Mouse (Mus musculus): ENCODE measurements at regions not wholly inside any gene's neighbourhood (a gene's known extent, or its start where the extent isn't known, plus 50 kb on each side); places are given as distances from the start of the nearest gene placed in this dataset.

- H3K4me1 ChIP-seq (ENCODE audit: control insufficient read depth, insufficient read depth, low read length) = no peaks in the 10 kb centered on the region
- no peaks in the 10 kb centered on the region for H3K9me3 ChIP-seq (ENCODE audit: control insufficient read depth, low read depth, low read length)
- H3K27ac ChIP-seq (ENCODE audit: low read length) = no peak overlapping the region
- H3K9ac ChIP-seq (replicated peaks; ENCODE audit: low read depth, low read length) = no peak overlapping the region
- H3K36me3 ChIP-seq (ENCODE audit: control insufficient read depth, insufficient read depth, low read length) = no peaks in the 10 kb centered on the region
- ATAC-seq (ENCODE audit: insufficient number of reproducible peaks, insufficient read depth, low FRiP score, low read depth) = no peak
- H3K4me3 ChIP-seq (ENCODE audit: low read depth, low read length) = no peak overlapping the region
- H3K27me3 ChIP-seq (ENCODE audit: control insufficient read depth, insufficient read depth, low read length) = no peaks in the 10 kb centered on the region
- H3K4me2 ChIP-seq (replicated peaks; ENCODE audit: low read depth, low read length) = no peak overlapping the region
Measured at GRCm38 (mm10) chr13:26594313-26594712, 175.7 kb downstream of the Hdgfl1 start.

- no peaks in the 10 kb centered on the region for H3K27me3 ChIP-seq (ENCODE audit: control insufficient read depth, insufficient read depth, low read length)
- H3K4me1 ChIP-seq (ENCODE audit: control insufficient read depth, insufficient read depth, low read length) = no peaks in the 10 kb centered on the region
- no peak for ATAC-seq (ENCODE audit: insufficient number of reproducible peaks, insufficient read depth, low FRiP score, low read depth)
- H3K36me3 ChIP-seq (ENCODE audit: control insufficient read depth, insufficient read depth, low read length) = no peaks in the 10 kb centered on the region
- 95% methylated on average over 1 of the region's 1 CpGs for WGBS
- no peaks in the 10 kb centered on the region for H3K9me3 ChIP-seq (ENCODE audit: control insufficient read depth, low read depth, low read length)
- H3K27ac ChIP-seq (ENCODE audit: low read length) = no peak overlapping the region
- no peak overlapping the region for H3K4me2 ChIP-seq (replicated peaks; ENCODE audit: low read depth, low read length)
- no peak overlapping the region for H3K4me3 ChIP-seq (ENCODE audit: low read depth, low read length)
- no peak overlapping the region for H3K9ac ChIP-seq (replicated peaks; ENCODE audit: low read depth, low read length)
Measured at GRCm38 (mm10) chr13:26593750-26594149, 176.2 kb downstream of the Hdgfl1 start.

- Histone ChIP-seq H3K9ac (replicated peaks; ENCODE audit: low read depth, low read length) (no peak overlapping the region), H3K4me3 (ENCODE audit: low read depth, low read length) (no peak overlapping the region), H3K27me3 (ENCODE audit: control insufficient read depth, insufficient read depth, low read length) (no peaks in the 10 kb centered on the region), H3K4me2 (replicated peaks; ENCODE audit: low read depth, low read length) (no peak overlapping the region), H3K9me3 (ENCODE audit: control insufficient read depth, low read depth, low read length) (no peaks in the 10 kb centered on the region), H3K4me1 (ENCODE audit: control insufficient read depth, insufficient read depth, low read length) (no peaks in the 10 kb centered on the region), H3K27ac (ENCODE audit: low read length) (no peak overlapping the region), H3K36me3 (ENCODE audit: control insufficient read depth, insufficient read depth, low read length) (no peaks in the 10 kb centered on the region)
- ATAC-seq (ENCODE audit: insufficient number of reproducible peaks, insufficient read depth, low FRiP score, low read depth) = no peak
- WGBS = 80% methylated on average over 2 of the region's 2 CpGs
Measured at GRCm38 (mm10) chr13:26575890-26576543, 193.9 kb downstream of the Hdgfl1 start.

GRCm38 (mm10) chr13:26569422-26569821 is 200.5 kb downstream of the Hdgfl1 start:
- no peaks in the 10 kb centered on the region; the same call in 1 of the 2 replicates for H3K4me1 ChIP-seq (ENCODE audit: control insufficient read depth, insufficient read depth, low read length)
- WGBS = 64% methylated on average over 4 of the region's 4 CpGs
- ATAC-seq (ENCODE audit: insufficient number of reproducible peaks, insufficient read depth, low FRiP score, low read depth) = no peak
- no peaks in the 10 kb centered on the region for H3K9me3 ChIP-seq (ENCODE audit: control insufficient read depth, low read depth, low read length)
- no peak overlapping the region for H3K27ac ChIP-seq (ENCODE audit: low read length)
- no peaks in the 10 kb centered on the region for H3K36me3 ChIP-seq (ENCODE audit: control insufficient read depth, insufficient read depth, low read length)
- H3K4me2 ChIP-seq (replicated peaks; ENCODE audit: low read depth, low read length) = no peak overlapping the region
- H3K4me3 ChIP-seq (ENCODE audit: low read depth, low read length) = no peak overlapping the region
- no peaks in the 10 kb centered on the region for H3K27me3 ChIP-seq (ENCODE audit: control insufficient read depth, insufficient read depth, low read length)
- no peak overlapping the region for H3K9ac ChIP-seq (replicated peaks; ENCODE audit: low read depth, low read length)

GRCm38 (mm10) chr13:26564941-26565862 is 204.8 kb downstream of the Hdgfl1 start:
- Histone ChIP-seq H3K4me3 (ENCODE audit: low read depth, low read length) (no peak overlapping the region), H3K4me2 (replicated peaks; ENCODE audit: low read depth, low read length) (no peak overlapping the region), H3K27me3 (ENCODE audit: control insufficient read depth, insufficient read depth, low read length) (no peaks in the 10 kb centered on the region), H3K27ac (ENCODE audit: low read length) (no peak overlapping the region), H3K36me3 (ENCODE audit: control insufficient read depth, insufficient read depth, low read length) (no peaks in the 10 kb centered on the region), H3K9ac (replicated peaks; ENCODE audit: low read depth, low read length) (no peak overlapping the region), H3K9me3 (ENCODE audit: control insufficient read depth, low read depth, low read length) (no peaks in the 10 kb centered on the region), H3K4me1 (ENCODE audit: control insufficient read depth, insufficient read depth, low read length) (no peaks in the 10 kb centered on the region; the same call in 1 of the 2 replicates)
- ATAC-seq (ENCODE audit: insufficient number of reproducible peaks, insufficient read depth, low FRiP score, low read depth) = peak; percentile 49; the same call in 1 of the 2 replicates
- 48% methylated on average over 7 of the region's 7 CpGs for WGBS

- Histone ChIP-seq H3K36me3 (ENCODE audit: control insufficient read depth, insufficient read depth, low read length) (no peaks in the 10 kb centered on the region), H3K4me1 (ENCODE audit: control insufficient read depth, insufficient read depth, low read length) (no peaks in the 10 kb centered on the region), H3K27me3 (ENCODE audit: control insufficient read depth, insufficient read depth, low read length) (no peaks in the 10 kb centered on the region), H3K9me3 (ENCODE audit: control insufficient read depth, low read depth, low read length) (no peaks in the 10 kb centered on the region), H3K4me3 (ENCODE audit: low read depth, low read length) (no peak overlapping the region), H3K27ac (ENCODE audit: low read length) (no peak overlapping the region), H3K9ac (replicated peaks; ENCODE audit: low read depth, low read length) (no peak overlapping the region), H3K4me2 (replicated peaks; ENCODE audit: low read depth, low read length) (no peak overlapping the region)
- 29% methylated on average over 1 of the region's 1 CpGs for WGBS
- no peak for ATAC-seq (ENCODE audit: insufficient number of reproducible peaks, insufficient read depth, low FRiP score, low read depth)
Measured at GRCm38 (mm10) chr13:26558366-26558765, 211.6 kb downstream of the Hdgfl1 start.

- no peak overlapping the region; the same call in 1 of the 2 replicates for H3K27ac ChIP-seq (ENCODE audit: low read length)
- H3K4me3 ChIP-seq (ENCODE audit: low read depth, low read length) = no peak overlapping the region
- no peaks in the 10 kb centered on the region for H3K9me3 ChIP-seq (ENCODE audit: control insufficient read depth, low read depth, low read length)
- no peaks in the 10 kb centered on the region for H3K4me1 ChIP-seq (ENCODE audit: control insufficient read depth, insufficient read depth, low read length)
- H3K9ac ChIP-seq (replicated peaks; ENCODE audit: low read depth, low read length) = no peak overlapping the region
- 55% methylated on average over 6 of the region's 6 CpGs for WGBS
- H3K27me3 ChIP-seq (ENCODE audit: control insufficient read depth, insufficient read depth, low read length) = no peaks in the 10 kb centered on the region
- H3K36me3 ChIP-seq (ENCODE audit: control insufficient read depth, insufficient read depth, low read length) = no peaks in the 10 kb centered on the region
- no peak overlapping the region for H3K4me2 ChIP-seq (replicated peaks; ENCODE audit: low read depth, low read length)
- ATAC-seq (ENCODE audit: insufficient number of reproducible peaks, insufficient read depth, low FRiP score, low read depth) = no peak
Measured at GRCm38 (mm10) chr13:26554266-26554665, 215.7 kb downstream of the Hdgfl1 start.

GRCm38 (mm10) chr13:26552122-26552521 is 217.8 kb downstream of the Hdgfl1 start:
- no peaks in the 10 kb centered on the region for H3K27me3 ChIP-seq (ENCODE audit: control insufficient read depth, insufficient read depth, low read length)
- H3K4me2 ChIP-seq (replicated peaks; ENCODE audit: low read depth, low read length) = no peak overlapping the region
- no peak overlapping the region for H3K9ac ChIP-seq (replicated peaks; ENCODE audit: low read depth, low read length)
- H3K36me3 ChIP-seq (ENCODE audit: control insufficient read depth, insufficient read depth, low read length) = no peaks in the 10 kb centered on the region
- H3K4me3 ChIP-seq (ENCODE audit: low read depth, low read length) = no peak overlapping the region
- no peak overlapping the region for H3K27ac ChIP-seq (ENCODE audit: low read length)
- H3K9me3 ChIP-seq (ENCODE audit: control insufficient read depth, low read depth, low read length) = no peaks in the 10 kb centered on the region
- ATAC-seq (ENCODE audit: insufficient number of reproducible peaks, insufficient read depth, low FRiP score, low read depth) = no peak
- no peaks in the 10 kb centered on the region for H3K4me1 ChIP-seq (ENCODE audit: control insufficient read depth, insufficient read depth, low read length)
- 61% methylated on average over 3 of the region's 3 CpGs for WGBS

All from stomach, embryonic 14.5 days (tissue).